11 mouse cellular contexts compared by ENCODE assay signal in genomic region chr9:95664290-95664989, GRCm38 (mm10). TPM values are rescaled to one million over a fixed set of nuclear protein-coding genes. Genes with fewer than 3 reads are reported as not detected.
DNase-seq lines count a peak whose midpoint lies in the region; ATAC-seq and TF ChIP-seq lines count a peak whose summit lies in the region.
"Had no signal": no experiment of that assay in that cellular context is flagged by ENCODE, and none has a peak within 500 bp of the region (broad histone marks: within the 10 kb centered on the region; RNA-seq: fewer than 3 reads in every experiment).

No protein-coding gene starts in this region.

- H3K27me3 ChIP-seq in limb, embryonic 12.5 days = no peaks in the 10 kb centered on the region
- H3K27me3 ChIP-seq in limb, embryonic 10.5 days (ENCODE audit: low read depth, poor library complexity, severe bottlenecking) = no peaks in the 10 kb centered on the region
- H3K27me3 ChIP-seq in forebrain, postnatal 0 days (ENCODE audit: insufficient read depth, low read length) = no peaks in the 10 kb centered on the region
- H3K27me3 ChIP-seq in liver, postnatal 0 days (ENCODE audit: insufficient read depth, low read length) = no peaks in the 10 kb centered on the region

- no peaks in the 10 kb centered on the region for H3K9me3 ChIP-seq in limb, embryonic 12.5 days
- no peaks in the 10 kb centered on the region for H3K9me3 ChIP-seq in limb, embryonic 10.5 days (replicated peaks)
- H3K9me3 ChIP-seq in forebrain, postnatal 0 days (ENCODE audit: low read length) = no peaks in the 10 kb centered on the region
- no peaks in the 10 kb centered on the region for H3K9me3 ChIP-seq in liver, postnatal 0 days (ENCODE audit: low read length)
- H3K9me3 ChIP-seq: G1E had no signal

- no peak for TF ChIP-seq EP300 in liver, postnatal 0 days (IDR thresholded peaks at IDR 0.05; ENCODE audit: low read depth)

- peak; percentile 49; the same call in 1 of the 2 replicates for ATAC-seq in limb, embryonic 12.5 days (ENCODE audit: insufficient number of reproducible peaks, insufficient read depth, low FRiP score, low TSS enrichment, low read depth)
- peak; percentile 38; the same call in 1 of the 2 replicates for ATAC-seq in forebrain, postnatal 0 days
- ATAC-seq in liver, postnatal 0 days = no peak

- no peak overlapping the region for H3K9ac ChIP-seq in limb, embryonic 12.5 days (replicated peaks)
- H3K9ac ChIP-seq in forebrain, postnatal 0 days = no peak overlapping the region
- H3K9ac ChIP-seq in liver, postnatal 0 days (replicated peaks) = no peak overlapping the region

- H3K27ac ChIP-seq in limb, embryonic 12.5 days = no peak overlapping the region
- H3K27ac ChIP-seq in limb, embryonic 10.5 days = no peak overlapping the region
- no peak overlapping the region for H3K27ac ChIP-seq in forebrain, postnatal 0 days (ENCODE audit: low read depth, low read length)
- no peak overlapping the region for H3K27ac ChIP-seq in liver, postnatal 0 days (ENCODE audit: low read depth)

- H3K4me2 ChIP-seq in limb, embryonic 12.5 days = no peak overlapping the region
- H3K4me2 ChIP-seq in forebrain, postnatal 0 days (ENCODE audit: low read depth) = no peak overlapping the region
- H3K4me2 ChIP-seq in liver, postnatal 0 days (ENCODE audit: low read depth, low read length) = no peak overlapping the region

- no peaks in the 10 kb centered on the region for H3K36me3 ChIP-seq in limb, embryonic 12.5 days
- H3K36me3 ChIP-seq in limb, embryonic 10.5 days = no peaks in the 10 kb centered on the region
- no peaks in the 10 kb centered on the region for H3K36me3 ChIP-seq in forebrain, postnatal 0 days (ENCODE audit: insufficient read depth)
- no peaks in the 10 kb centered on the region for H3K36me3 ChIP-seq in liver, postnatal 0 days (replicated peaks; ENCODE audit: insufficient read depth, low read length)
- H3K36me3 ChIP-seq: G1E had no signal

- peaks cover 11% of the 10 kb centered on the region for H3K4me1 ChIP-seq in limb, embryonic 12.5 days (replicated peaks)
- peaks cover 12% of the 10 kb centered on the region; the same call in 1 of the 2 replicates for H3K4me1 ChIP-seq in limb, embryonic 10.5 days
- peaks cover 9% of the 10 kb centered on the region; the same call in 1 of the 2 replicates for H3K4me1 ChIP-seq in forebrain, postnatal 0 days (ENCODE audit: insufficient read depth)
- H3K4me1 ChIP-seq in liver, postnatal 0 days (ENCODE audit: insufficient read depth) = no peaks in the 10 kb centered on the region

- no peak overlapping the region for H3K4me3 ChIP-seq in limb, embryonic 12.5 days (replicated peaks)
- no peak overlapping the region for H3K4me3 ChIP-seq in limb, embryonic 10.5 days
- no peak overlapping the region for H3K4me3 ChIP-seq in forebrain, postnatal 0 days (ENCODE audit: low read depth, low read length)
- no peak overlapping the region for H3K4me3 ChIP-seq in liver, postnatal 0 days (ENCODE audit: low read depth, low read length)

- WGBS in limb, embryonic 12.5 days = 67% methylated on average over 10 of the region's 10 CpGs
- WGBS in limb, embryonic 10.5 days = 84% methylated on average over 10 of the region's 10 CpGs
- 20% methylated on average over 10 of the region's 10 CpGs for WGBS in forebrain, postnatal 0 days
- WGBS in liver, postnatal 0 days (ENCODE audit: insufficient replicate concordance) = 76% methylated on average over 10 of the region's 10 CpGs

- TF ChIP-seq CTCF in forebrain, postnatal 0 days (IDR thresholded peaks at IDR 0.05; ENCODE audit: low read depth) = no peak
- no peak for TF ChIP-seq CTCF in liver, postnatal 0 days (IDR thresholded peaks at IDR 0.05; ENCODE audit: low read depth)

- DNase-seq in cerebellum, postnatal 10 days = peak; percentile 52 to 59
- no peak for DNase-seq in cerebellum, adult 11 months
- DNase-seq in limb, embryonic 10.5 days (ENCODE audit: low spot score) = no peak
- peak; percentile 29 for DNase-seq in forebrain, postnatal 0 days
- DNase-seq in right cerebral cortex, adult 18-20 months = peak; percentile 41
- no peak for DNase-seq in c-Kit-positive CD71-positive TER-119-positive erythroid progenitor cells, embryonic 14.5 days (ENCODE audit: low spot score)
- no peak for DNase-seq in liver, postnatal 0 days
- DNase-seq: cerebellum, adult 8-10 months; thymus, postnatal 14 days had no signal

RNA-seq across cellular contexts. Expression of gene Pcolce2, which starts 27.0 kb away (rescaled TPM):
- polyA plus RNA-seq in limb, embryonic 12.5 days (2016; fragmentation: Nextera tagmentation; extraction: Ambion mirVana) = 10.4 and 12.8 TPM in 2 replicates
- 7.0 and 7.1 TPM in 2 replicates for polyA plus RNA-seq in limb, embryonic 10.5 days (2016; fragmentation: Nextera tagmentation; extraction: Ambion mirVana)
- 1.5 and 2.2 TPM in 2 replicates for total RNA-seq in forebrain, postnatal 0 days (2014; rRNA removed)
- polyA plus RNA-seq in forebrain, postnatal 0 days (2015; fragmentation: Nextera tagmentation; extraction: Ambion mirVana) = 1.8 and 2.5 TPM in 2 replicates
- 15.7 and 20.6 TPM in 2 replicates for polyA plus RNA-seq in liver, postnatal 0 days (2015; fragmentation: Nextera tagmentation; extraction: Ambion mirVana)
- polyA plus RNA-seq: G1E had no signal

Comparison
In these comparisons a context has a peak if more than half of its experiments do, and no peak if none do; other contexts are left out.
1. DNase-seq: peak in cerebellum, postnatal 10 days (2 of 2), forebrain, postnatal 0 days (single experiment) and right cerebral cortex, adult 18-20 months (single experiment); none in cerebellum, adult 11 months (single experiment), limb, embryonic 10.5 days (single experiment), c-Kit-positive CD71-positive TER-119-positive erythroid progenitor cells, embryonic 14.5 days (single experiment) and liver, postnatal 0 days (single experiment).